Mouse (Mus musculus): Measurements from ENCODE around the gene Gm5767. TPM values are rescaled to one million over a fixed set of nuclear protein-coding genes. Genes with fewer than 3 reads are reported as not detected.
"Not testable (repeated sequence)": the region's sequence is repeated elsewhere in the genome, so short reads cannot be mapped to it uniquely, and the experiment has no call there.

Gene Gm5767
- total RNA-seq, 2 experiments from 2014 or later, result not detected

DNA sequence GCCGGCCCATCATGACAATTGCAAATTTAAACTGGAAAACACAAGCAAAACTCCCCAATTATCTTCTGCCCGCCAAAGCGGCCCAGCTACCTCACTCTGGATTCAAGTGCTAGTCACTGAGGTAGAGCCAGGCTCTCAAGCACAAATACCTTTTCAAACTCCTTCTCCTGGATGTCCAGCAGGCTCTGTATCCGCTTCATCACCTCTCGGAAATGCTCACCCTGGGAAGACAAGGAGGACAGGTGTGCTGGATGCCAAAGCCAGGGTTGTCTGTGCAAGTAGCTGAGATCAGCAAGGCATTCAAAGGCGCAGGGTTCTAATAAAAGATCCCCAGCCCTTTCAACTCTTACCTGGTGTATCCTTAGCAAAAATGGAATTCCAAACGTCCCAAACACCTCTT is 10.6 kb downstream of the Gm5767 start:
- no peak for ATAC-seq (replicated peaks; ENCODE audit: low FRiP score, poor library complexity, severe bottlenecking)

DNA sequence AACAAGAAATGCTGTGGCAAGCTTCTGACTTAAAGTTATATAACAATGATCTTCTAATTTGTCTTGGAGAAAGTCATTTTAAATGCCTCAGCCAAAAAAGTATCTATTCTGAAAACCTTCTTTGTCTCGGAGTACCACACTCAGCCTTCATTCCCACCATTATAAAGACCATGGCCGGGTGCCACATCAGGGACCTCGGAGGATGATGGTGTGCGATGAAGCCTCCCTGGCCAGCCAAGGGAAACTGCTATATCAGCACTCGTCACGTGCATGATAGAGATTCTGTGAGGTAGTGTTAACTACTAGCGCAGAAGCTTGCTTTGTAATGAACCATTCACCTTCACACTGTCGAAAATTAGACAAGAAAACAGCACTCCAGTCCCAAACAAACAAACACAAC is 19.0 kb downstream of the Gm5767 start:
- ATAC-seq (replicated peaks; ENCODE audit: low FRiP score, poor library complexity, severe bottlenecking), result no peak

DNA sequence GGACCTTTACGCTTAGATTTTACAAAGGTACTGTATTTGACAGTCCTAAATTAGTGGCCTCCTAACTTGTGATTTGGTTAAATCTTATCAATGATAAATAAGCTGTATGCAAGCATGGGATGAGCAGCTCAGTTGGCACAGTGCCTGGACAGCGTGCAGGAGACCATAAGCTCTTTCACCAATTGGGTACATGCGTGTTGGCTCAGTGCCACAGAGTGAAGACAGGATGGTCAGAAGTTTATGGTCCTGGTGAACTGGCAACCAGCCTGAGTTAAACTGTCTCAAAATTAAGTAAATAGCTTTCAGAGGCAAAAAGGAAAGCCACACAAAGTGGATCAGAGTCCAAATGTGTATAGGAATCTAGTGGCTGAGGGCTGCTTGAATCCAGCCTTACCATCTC is 20.0 kb downstream of the Gm5767 start:
- ATAC-seq (replicated peaks; ENCODE audit: low FRiP score, poor library complexity, severe bottlenecking), result no peak

DNA sequence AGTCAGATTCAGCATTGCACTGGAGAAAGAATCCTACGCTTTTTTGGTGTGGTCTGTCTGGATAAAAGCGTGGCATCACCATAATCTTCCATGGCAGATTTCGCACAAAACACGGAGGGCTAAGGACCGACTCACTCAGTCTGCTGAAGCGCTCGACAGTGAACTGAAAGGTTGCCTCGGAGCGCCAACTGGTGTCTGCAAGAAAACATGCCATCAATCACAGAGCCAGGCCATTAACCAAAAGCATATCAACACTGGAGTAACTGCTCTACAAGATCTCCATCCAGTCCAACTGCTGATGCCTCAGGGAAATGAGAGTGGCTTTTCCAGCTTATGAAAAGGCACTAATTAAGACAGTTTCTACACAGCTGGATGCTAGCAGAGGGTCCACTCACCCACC is 31.4 kb downstream of the Gm5767 start:
- ATAC-seq (replicated peaks; ENCODE audit: low FRiP score, poor library complexity, severe bottlenecking), result no peak

DNA sequence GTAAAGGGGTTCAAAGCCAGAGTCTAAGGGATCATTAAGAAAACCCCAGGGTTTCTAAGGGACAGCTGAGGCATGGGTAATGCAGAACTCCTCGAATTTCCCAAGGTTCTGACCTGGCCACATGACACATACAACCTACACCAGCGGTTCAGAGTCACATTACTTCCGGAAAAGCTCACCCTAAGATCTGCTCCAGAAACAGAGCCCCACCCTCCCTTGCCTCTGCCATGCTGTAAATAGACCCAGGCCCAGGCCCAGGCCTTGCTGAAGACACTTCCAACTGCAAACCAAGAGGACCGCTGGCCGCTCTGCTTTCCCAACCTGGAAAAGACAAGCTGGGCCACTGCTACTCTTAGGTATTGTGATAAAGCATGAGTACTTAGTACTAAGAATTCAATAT is 34.3 kb downstream of the Gm5767 start:
- ATAC-seq (replicated peaks; ENCODE audit: low FRiP score, poor library complexity, severe bottlenecking), result no peak

DNA sequence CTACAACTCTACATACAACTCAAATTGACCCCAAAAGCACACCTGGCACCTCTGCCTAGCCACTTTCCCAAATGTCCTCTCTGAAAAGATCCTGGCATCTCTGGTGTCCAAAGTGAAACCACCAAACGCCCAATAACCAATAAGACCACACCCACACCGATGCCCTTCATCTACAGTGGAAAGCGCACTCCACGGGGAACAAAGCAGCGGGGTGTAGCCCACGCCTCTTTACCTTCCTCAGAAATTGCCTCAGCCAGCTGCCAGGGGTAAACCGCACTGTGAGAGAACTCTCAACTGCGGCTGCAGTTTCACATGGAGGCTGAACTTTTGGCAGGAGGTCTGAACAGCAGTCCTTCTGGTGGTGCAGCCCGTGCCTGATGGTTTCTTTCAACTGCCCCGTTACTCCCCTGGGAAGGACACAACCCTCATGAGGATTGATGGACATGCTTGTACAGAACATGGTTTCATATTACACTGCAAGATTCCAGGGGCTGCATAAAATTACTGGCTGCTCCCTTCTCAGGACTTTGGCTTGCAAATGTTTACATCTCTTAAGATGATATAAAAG is 35.0 kb downstream of the Gm5767 start:
- ATAC-seq (replicated peaks; ENCODE audit: low FRiP score, poor library complexity, severe bottlenecking), result no peak

DNA sequence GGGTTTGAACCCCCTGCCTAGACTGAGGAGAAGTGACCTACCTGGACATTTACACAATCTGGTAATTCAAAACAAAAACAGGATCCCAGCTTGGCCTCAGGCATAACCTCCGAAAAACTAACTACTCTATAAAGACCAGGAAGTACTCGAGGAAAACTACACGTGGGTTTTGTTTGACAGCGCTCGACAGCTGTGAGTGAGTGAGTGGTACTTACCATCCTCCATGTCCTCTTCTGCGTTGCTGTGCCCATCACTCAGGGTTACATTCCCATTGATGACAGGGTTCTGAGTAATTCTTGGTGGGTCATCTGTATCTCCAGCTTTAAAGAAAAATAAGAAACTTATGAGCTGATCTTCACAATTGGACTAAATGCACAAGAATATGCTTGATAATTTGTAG is 35.7 kb downstream of the Gm5767 start:
- no peak for ATAC-seq (replicated peaks; ENCODE audit: low FRiP score, poor library complexity, severe bottlenecking)

DNA sequence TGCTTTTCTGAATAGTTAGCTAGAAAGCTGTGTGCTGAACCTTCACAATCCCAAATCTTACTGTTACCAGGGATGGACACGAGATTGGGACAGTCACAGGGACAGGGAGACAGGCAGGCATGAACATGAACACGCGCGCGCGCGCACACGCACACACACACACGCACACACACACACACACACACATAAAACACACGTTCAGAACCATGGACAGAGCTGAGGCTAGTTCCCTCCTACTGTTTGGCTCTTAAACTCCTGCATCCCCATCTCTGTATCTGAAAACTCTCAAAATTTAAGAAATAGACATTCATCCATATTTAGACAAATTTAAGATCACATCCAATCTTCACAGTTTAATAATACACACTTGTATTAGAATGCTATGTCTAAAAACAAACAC is 37.2 kb downstream of the Gm5767 start:
- no peak for ATAC-seq (replicated peaks; ENCODE audit: low FRiP score, poor library complexity, severe bottlenecking)

DNA sequence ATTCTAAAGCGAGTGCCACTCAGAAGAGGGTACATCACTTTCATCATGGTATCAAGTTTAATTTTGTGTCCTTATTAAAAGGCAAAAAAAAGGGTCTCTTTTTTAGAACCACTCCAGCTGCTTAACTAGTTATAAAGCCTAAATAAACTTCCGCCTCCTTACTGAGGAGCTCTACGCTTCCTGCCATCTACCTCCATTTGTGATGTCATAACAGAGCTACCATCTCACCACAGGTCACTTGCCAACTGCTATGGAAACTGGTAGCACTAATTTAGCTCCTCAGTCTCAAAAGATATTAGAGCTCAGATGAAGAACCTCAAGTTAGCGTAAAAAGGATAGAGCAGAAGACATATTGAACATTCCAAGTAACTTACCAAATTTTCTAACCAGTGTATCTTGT is 39.9 kb downstream of the Gm5767 start:
- ATAC-seq (replicated peaks; ENCODE audit: low FRiP score, poor library complexity, severe bottlenecking), result no peak

DNA sequence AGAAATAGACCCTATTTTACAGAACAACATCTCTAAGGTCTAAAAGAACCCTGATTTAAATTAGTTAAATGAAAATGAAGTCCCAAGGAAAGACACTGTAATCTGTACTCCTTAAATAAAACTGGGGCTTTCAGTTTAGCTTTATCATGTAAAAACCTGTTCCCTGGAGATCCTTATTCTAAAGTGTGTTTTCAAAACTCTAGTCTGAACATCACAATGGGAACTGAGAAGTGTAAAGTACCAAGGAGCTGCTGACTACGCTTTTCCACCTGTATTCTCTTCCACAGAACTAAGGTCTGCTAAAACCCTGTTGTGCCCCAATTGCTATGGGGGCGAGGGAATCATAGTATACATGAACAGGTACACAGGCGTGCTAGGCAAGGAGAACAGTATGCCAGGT is 43.5 kb downstream of the Gm5767 start:
- ATAC-seq (replicated peaks; ENCODE audit: low FRiP score, poor library complexity, severe bottlenecking), result no peak

DNA sequence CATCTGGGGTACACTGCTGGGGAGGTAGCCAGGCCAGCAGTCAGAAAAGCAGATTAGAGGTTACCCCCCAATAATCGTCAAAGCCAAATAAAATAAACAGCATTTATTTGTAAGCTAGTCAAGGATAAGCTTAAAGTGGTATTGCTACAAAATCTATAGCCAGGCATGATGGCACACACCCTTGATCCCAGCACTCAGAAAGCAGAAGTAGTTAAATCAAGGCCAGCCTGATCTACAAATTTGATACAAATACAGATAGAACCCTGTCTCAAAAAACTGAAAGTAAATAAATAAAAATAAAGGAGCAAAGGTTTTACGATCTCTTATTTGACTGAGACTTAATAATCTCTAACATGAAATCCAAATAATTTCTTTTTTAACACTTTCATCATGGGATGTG is 45.2 kb downstream of the Gm5767 start:
- no peak for ATAC-seq (replicated peaks; ENCODE audit: low FRiP score, poor library complexity, severe bottlenecking)

DNA sequence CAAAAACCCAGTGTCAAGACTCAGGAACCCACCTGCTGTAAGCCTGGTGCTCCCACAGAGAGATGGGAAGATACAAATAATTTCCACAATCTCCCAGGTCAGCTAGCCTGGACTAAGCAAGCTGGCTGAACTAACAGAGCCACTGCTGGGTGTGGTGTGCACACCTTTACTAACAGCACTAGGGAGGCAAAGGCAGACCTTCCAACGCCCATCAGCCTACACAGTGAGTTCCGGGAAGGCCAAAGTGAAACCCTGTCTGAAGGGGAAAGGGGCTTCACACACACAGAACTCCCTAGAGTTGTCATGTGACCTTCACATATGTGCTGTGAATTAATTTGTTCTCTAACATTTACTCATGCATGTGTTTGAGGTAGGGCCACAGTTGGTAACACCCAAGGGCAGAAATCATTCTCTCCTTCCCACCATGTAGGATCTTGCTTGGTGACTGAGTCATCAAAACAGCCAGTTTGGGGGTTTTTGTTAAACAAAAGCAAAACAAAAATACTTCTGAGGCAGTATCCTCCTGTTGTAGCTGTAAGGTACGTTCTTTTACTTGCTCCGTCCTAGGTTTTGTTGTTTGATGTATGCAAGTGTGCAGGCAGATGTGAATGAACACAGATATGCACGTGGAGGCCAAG is 47.7 kb downstream of the Gm5767 start:
- ATAC-seq (replicated peaks; ENCODE audit: low FRiP score, poor library complexity, severe bottlenecking), result no peak

DNA sequence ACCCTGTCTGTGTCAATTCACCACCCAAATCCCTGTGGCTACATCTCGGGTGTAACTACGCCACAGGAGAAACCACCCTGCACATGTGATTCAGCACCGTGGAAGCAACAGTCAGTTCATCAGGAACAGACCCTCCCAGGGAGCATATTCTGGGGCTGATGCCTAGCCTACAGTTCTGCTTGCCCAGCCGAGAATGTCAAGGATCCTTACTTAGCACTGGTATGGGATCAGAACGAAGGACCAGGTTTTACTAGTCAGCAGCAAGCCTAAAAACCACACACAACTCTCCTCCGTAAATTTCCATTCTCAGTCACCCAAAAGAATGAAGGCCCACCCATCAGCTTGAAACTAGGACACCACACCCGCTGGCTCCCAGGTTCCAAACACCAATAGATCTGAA is 51.1 kb downstream of the Gm5767 start:
- no peak for ATAC-seq (replicated peaks; ENCODE audit: low FRiP score, poor library complexity, severe bottlenecking)

DNA sequence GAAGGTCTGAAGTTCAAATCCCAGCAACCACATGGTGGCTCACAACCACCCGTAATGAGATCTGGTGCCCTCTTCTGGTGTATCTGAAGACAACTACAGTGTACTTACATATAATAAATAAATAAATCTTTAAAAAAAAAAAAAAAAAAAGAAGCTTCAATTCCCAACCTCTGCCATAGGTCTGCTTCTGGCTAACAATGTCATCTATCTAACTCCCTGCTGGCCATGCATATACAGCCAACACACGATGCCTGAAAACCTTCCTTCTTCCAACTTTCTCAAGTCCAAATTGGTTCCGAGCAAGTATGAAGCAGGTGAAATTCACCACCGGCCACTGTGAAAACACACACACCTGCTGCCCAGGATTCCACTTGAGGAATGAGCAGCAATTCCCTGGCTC is 51.9 kb downstream of the Gm5767 start:
- not testable (repeated sequence) for ATAC-seq (replicated peaks; ENCODE audit: low FRiP score, poor library complexity, severe bottlenecking)

Other genes with a start within 250 kb of the Gm5767 start
- gene Mettl22, start 210.0 kb upstream of the Gm5767 start, total RNA-seq (2015; ENCODE audit: low replicate concordance), result 3.7 and 3.8 TPM in 2 replicates
- gene Mettl22, start 210.0 kb upstream of the Gm5767 start, total RNA-seq (2017; ENCODE audit: low replicate concordance), result 0.56 and 12.9 TPM in 2 replicates
- 2.5 TPM in 1 of 2 replicates, not detected in the other for gene Abat, start 167.3 kb upstream of the Gm5767 start, total RNA-seq (2015; ENCODE audit: low replicate concordance)
- gene Abat, start 167.3 kb upstream of the Gm5767 start, total RNA-seq (2017; ENCODE audit: low replicate concordance), result 1.3 and 2.4 TPM in 2 replicates
- 27.2 and 40.7 TPM in 2 replicates for gene Pmm2, start 43.1 kb upstream of the Gm5767 start, total RNA-seq (2015; ENCODE audit: low replicate concordance)
- gene Pmm2, start 43.1 kb upstream of the Gm5767 start, total RNA-seq (2017; ENCODE audit: low replicate concordance), result 52.6 and 60.8 TPM in 2 replicates
- gene Tmem186, start 43.1 kb upstream of the Gm5767 start, total RNA-seq (2015; ENCODE audit: low replicate concordance), result 4.2 and 6.7 TPM in 2 replicates
- 1.8 and 5.6 TPM in 2 replicates for gene Tmem186, start 43.1 kb upstream of the Gm5767 start, total RNA-seq (2017; ENCODE audit: low replicate concordance)
- 106 and 129 TPM in 2 replicates for gene Carhsp1, start 8.6 kb upstream of the Gm5767 start, total RNA-seq (2015; ENCODE audit: low replicate concordance)
- 184 and 218 TPM in 2 replicates for gene Carhsp1, start 8.6 kb upstream of the Gm5767 start, total RNA-seq (2017; ENCODE audit: low replicate concordance)
- 545 and 592 TPM in 2 replicates for gene Usp7, start 111.5 kb downstream of the Gm5767 start, total RNA-seq (2015; ENCODE audit: low replicate concordance)
- gene Usp7, start 111.5 kb downstream of the Gm5767 start, total RNA-seq (2017; ENCODE audit: low replicate concordance), result 1,042 and 1,164 TPM in 2 replicates
- gene 1810013L24Rik, start 149.3 kb downstream of the Gm5767 start, total RNA-seq (2015; ENCODE audit: low replicate concordance), result 90.3 and 115 TPM in 2 replicates
- 134 and 157 TPM in 2 replicates for gene 1810013L24Rik, start 149.3 kb downstream of the Gm5767 start, total RNA-seq (2017; ENCODE audit: low replicate concordance)

Measured in erythroblast, adult 5-6 weeks (primary cell).